Mouse (Mus musculus) forebrain, postnatal 0 days (tissue): ENCODE results near the gene Tacc2. TPM values are rescaled to one million over a fixed set of nuclear protein-coding genes. Genes with fewer than 3 reads are reported as not detected.

Source experiments
- ATAC-seq: fragments of 200-750 bp; cut with Nextera tagmentation; 2 replicates; pipeline ENCODE4 v1.8.0; 2017; ENCODE audit warnings: mild to moderate bottlenecking, moderate library complexity
- DNase-seq: peaks from one replicate; pipeline ENCODE4 v3.0.0-alpha.2; 2015
- H3K27ac ChIP-seq: fragments of 300-500 bp; sonication (generic); 2 replicates; pipeline ENCODE4 v1.5.1; 2014; ENCODE audit warnings: low read depth, mild to moderate bottlenecking, antibody characterized with exemption, low read length, moderate library complexity, mixed read lengths
- H3K27me3 ChIP-seq: fragments of 300-500 bp; sonication (generic); 2 replicates; pipeline ENCODE4 v1.6.1; 2014; ENCODE audit warnings: mild to moderate bottlenecking, low read length, mixed read lengths; ENCODE audit not compliant: insufficient read depth
- H3K36me3 ChIP-seq: fragments of 300-500 bp; sonication (generic); 2 replicates; pipeline ENCODE4 v1.6.1; 2014; ENCODE audit warnings: mild to moderate bottlenecking, moderate library complexity; ENCODE audit not compliant: insufficient read depth
- H3K4me1 ChIP-seq: fragments of 300-500 bp; sonication (generic); 2 replicates; pipeline ENCODE4 v1.6.1; 2014; ENCODE audit warnings: antibody characterized with exemption; ENCODE audit not compliant: insufficient read depth
- H3K4me2 ChIP-seq: fragments of 300-500 bp; sonication (generic); 2 replicates; pipeline ENCODE4 v1.6.1; 2014; ENCODE audit warnings: low read depth, mild to moderate bottlenecking, moderate library complexity
- H3K4me3 ChIP-seq: fragments of 300-500 bp; sonication (generic); 2 replicates; pipeline ENCODE4 v1.5.1; 2014; ENCODE audit warnings: low read depth, low read length, mixed read lengths
- H3K9ac ChIP-seq: fragments of 300-500 bp; sonication (generic); 2 replicates; pipeline ENCODE4 v1.6.1; 2014; ENCODE audit warnings: mild to moderate bottlenecking
- H3K9me3 ChIP-seq: fragments of 300-500 bp; sonication (generic); 2 replicates; pipeline ENCODE4 v1.6.1; 2016; ENCODE audit warnings: low read length
- CTCF ChIP-seq: sonication (generic); IDR thresholded peaks from 2 replicates; pipeline ENCODE4 v1.5.1; 2016; ENCODE audit warnings: antibody characterized with exemption, control low read depth, low read depth
- WGBS: fragments of 180-500 bp; shearing (Covaris S2); extraction: QIAGEN DNeasy Blood & Tissue Kit; methylation state at CpG from one replicate; pipeline ENCODE4 v1.1.7; 2014; 5-methylcytosine and 5-hydroxymethylcytosine counted together
- polyA plus RNA-seq: library from polyadenylated mRNA; unstranded; fragments of >200 nt; fragmentation: Nextera tagmentation; extraction: Ambion mirVana; gene quantifications from 2 replicates; pipeline ENCODE4 v1.2.1, GENCODE M21; 2015
- total RNA-seq: library from RNA; depleted of rRNA; stranded (reverse); fragments of >200 nt; gene quantifications from 2 replicates; pipeline ENCODE4 v1.2.3, GENCODE M21; 2014

Gene Tacc2
- total and polyA plus RNA-seq, 2 experiments from 2014 or later = 54.1 to 60.9 TPM

DNA sequence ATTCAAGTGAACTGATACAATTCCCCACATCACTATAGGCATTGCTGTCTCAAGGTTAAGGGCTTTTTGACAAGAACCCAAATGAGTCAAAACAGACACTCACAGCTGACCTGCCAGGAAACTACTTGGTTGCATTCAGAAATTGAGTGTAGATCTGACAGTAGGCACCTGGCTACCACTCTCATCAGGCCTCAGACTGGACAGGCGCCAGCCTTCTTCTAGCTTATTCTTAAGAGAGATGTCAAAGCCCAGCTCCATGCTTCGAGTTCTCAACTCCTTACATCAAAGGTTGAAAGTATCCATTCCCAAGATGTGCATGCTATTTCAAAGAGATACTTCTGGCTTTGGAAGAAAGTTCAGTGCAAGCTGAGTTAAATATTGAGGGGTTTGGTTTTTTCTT lies 128.0 kb downstream of the Tacc2 start:
- Histone ChIP-seq H3K9me3 (no peaks in the 10 kb centered on the region), H3K36me3 (0 out of 2 replicates have a peak, but pooled peaks cover 8% of the 10 kb centered on the region), H3K27ac (no peak overlapping the region), H3K4me1 (peaks cover 7% of the 10 kb centered on the region; the same call in 1 of the 2 replicates), H3K4me3 (no peak overlapping the region), H3K4me2 (no peak overlapping the region), H3K27me3 (no peaks in the 10 kb centered on the region), H3K9ac (no peak overlapping the region)
- DNase-seq (no peak), ATAC-seq (no peak)
- WGBS = 75% methylated on average over 2 of the region's 2 CpGs
- TF ChIP-seq CTCF = no peak

GRCm38 (mm10) chr7:130708940-130709339 lies 131.7 kb downstream of the Tacc2 start:
- no peaks in the 10 kb centered on the region for H3K36me3 ChIP-seq
- ATAC-seq (no peak), DNase-seq (no peak)
- peaks cover 7% of the 10 kb centered on the region; the same call in 1 of the 2 replicates for H3K4me1 ChIP-seq
- no peak overlapping the region for H3K4me2 ChIP-seq
- H3K4me3 ChIP-seq = no peak overlapping the region
- WGBS = 58% methylated on average over 9 of the region's 9 CpGs
- H3K9me3 ChIP-seq = no peaks in the 10 kb centered on the region
- H3K9ac ChIP-seq = no peak overlapping the region
- TF ChIP-seq CTCF = no peak
- H3K27ac ChIP-seq = no peak overlapping the region
- no peaks in the 10 kb centered on the region for H3K27me3 ChIP-seq

- peak overlapping the region; percentile 29; the same call in 1 of the 2 replicates for H3K27ac ChIP-seq
Observed at GRCm38 (mm10) chr7:130709372-130710274, 132.4 kb downstream of the Tacc2 start.

GRCm38 (mm10) chr7:130711851-130712250 lies 134.6 kb downstream of the Tacc2 start:
- TF ChIP-seq CTCF = no peak
- Histone ChIP-seq H3K4me2 (no peak overlapping the region), H3K9ac (no peak overlapping the region), H3K4me3 (no peak overlapping the region), H3K27me3 (no peaks in the 10 kb centered on the region), H3K36me3 (peaks cover 5% of the 10 kb centered on the region), H3K9me3 (no peaks in the 10 kb centered on the region), H3K27ac (no peak overlapping the region), H3K4me1 (peaks cover 7% of the 10 kb centered on the region; the same call in 1 of the 2 replicates)
- no peak for DNase-seq
- ATAC-seq = no peak
- WGBS = 86% methylated on average over 6 of the region's 7 CpGs

More at GRCm38 (mm10) chr7:130709372-130710274, 132.4 kb downstream of the Tacc2 start:
- peaks cover 7% of the 10 kb centered on the region; the same call in 1 of the 2 replicates for H3K4me1 ChIP-seq
- ATAC-seq (no peak), DNase-seq (no peak)
- H3K4me3 ChIP-seq = no peak overlapping the region
- H3K27me3 ChIP-seq = no peaks in the 10 kb centered on the region
- WGBS = 51% methylated on average over 9 of the region's 9 CpGs
- H3K4me2 ChIP-seq = no peak overlapping the region
- no peak for TF ChIP-seq CTCF
- no peaks in the 10 kb centered on the region for H3K36me3 ChIP-seq
- no peaks in the 10 kb centered on the region for H3K9me3 ChIP-seq
- H3K9ac ChIP-seq = no peak overlapping the region

DNA sequence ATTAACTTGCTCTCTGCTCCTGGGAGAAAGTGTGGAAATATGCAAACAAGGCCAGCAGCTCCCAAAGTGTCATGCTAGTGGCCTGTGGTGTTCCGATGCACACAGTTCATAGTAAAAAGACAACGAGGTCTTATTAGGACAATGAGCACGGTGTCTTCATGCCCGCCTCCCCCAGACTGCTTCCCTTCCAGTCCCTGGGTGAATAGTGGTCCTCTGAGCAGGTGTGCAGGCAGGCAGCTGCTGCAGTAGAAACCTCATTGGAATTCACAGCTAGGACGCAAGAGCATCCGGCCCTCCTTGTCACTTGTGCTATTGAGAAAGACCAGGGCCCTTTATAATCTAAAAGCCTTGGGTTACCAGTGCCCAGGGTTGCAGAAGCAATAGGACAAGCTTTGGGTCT lies 136.1 kb downstream of the Tacc2 start:
- no peak overlapping the region for H3K4me2 ChIP-seq
- no peak overlapping the region for H3K4me3 ChIP-seq
- no peaks in the 10 kb centered on the region for H3K9me3 ChIP-seq
- H3K4me1 ChIP-seq = peaks cover 7% of the 10 kb centered on the region; the same call in 1 of the 2 replicates
- H3K36me3 ChIP-seq = peaks cover 16% of the 10 kb centered on the region
- no peaks in the 10 kb centered on the region for H3K27me3 ChIP-seq
- ATAC-seq = peak; percentile 42
- no peak overlapping the region for H3K9ac ChIP-seq
- TF ChIP-seq CTCF = no peak
- WGBS = 36% methylated on average over 6 of the region's 6 CpGs
- DNase-seq = no peak
- H3K27ac ChIP-seq = no peak overlapping the region

- DNase-seq (no peak), ATAC-seq (no peak)
- Histone ChIP-seq H3K27me3 (no peaks in the 10 kb centered on the region), H3K4me2 (no peak overlapping the region), H3K9me3 (no peaks in the 10 kb centered on the region), H3K4me3 (no peak overlapping the region), H3K9ac (no peak overlapping the region), H3K27ac (no peak overlapping the region), H3K36me3 (peaks cover 16% of the 10 kb centered on the region), H3K4me1 (no peaks in the 10 kb centered on the region)
- TF ChIP-seq CTCF = no peak
- WGBS = 70% methylated on average over 3 of the region's 3 CpGs
Observed at GRCm38 (mm10) chr7:130715467-130715866, 138.2 kb downstream of the Tacc2 start.

DNA sequence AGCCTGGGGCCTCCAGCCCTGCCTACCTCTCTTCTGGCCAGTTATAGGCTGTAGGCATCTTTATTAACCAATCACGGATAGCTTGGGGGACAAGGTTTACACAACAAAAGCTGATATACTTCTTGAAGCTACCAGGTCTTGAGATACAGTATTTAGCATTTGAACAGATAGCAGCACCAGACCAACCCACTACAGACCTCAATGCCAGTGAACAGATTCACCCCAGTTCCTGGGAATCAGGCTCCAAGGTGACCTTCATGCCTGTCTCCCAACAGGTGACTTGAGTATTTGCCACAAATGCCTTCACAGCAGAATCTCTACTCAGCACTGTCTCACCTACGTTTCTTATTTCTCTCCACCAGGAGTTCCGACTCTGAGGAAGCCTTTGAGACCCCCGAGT lies 139.1 kb downstream of the Tacc2 start:
- H3K27ac ChIP-seq = no peak overlapping the region
- no peak for TF ChIP-seq CTCF
- H3K9ac ChIP-seq = no peak overlapping the region
- DNase-seq (no peak), ATAC-seq (no peak)
- H3K4me3 ChIP-seq = no peak overlapping the region
- 94% methylated on average over 4 of the region's 4 CpGs for WGBS
- no peak overlapping the region for H3K4me2 ChIP-seq
- peaks cover 16% of the 10 kb centered on the region for H3K36me3 ChIP-seq
- no peaks in the 10 kb centered on the region for H3K4me1 ChIP-seq
- no peaks in the 10 kb centered on the region for H3K9me3 ChIP-seq
- no peaks in the 10 kb centered on the region for H3K27me3 ChIP-seq
